Mouse (Mus musculus) MEL (cell line): ENCODE data around the gene Cdca5. TPM values are rescaled to one million over a fixed set of nuclear protein-coding genes. Genes with fewer than 3 reads are reported as not detected.

Source experiments
- DNase-seq: peaks from one replicate; pipeline ENCODE4 v3.0.0; 2011; ENCODE audit warnings: low read depth, low spot score
- H3K27ac ChIP-seq: 2 replicates; pipeline ENCODE4 v1.5.1; 2012; ENCODE audit warnings: low read depth, mild to moderate bottlenecking, control low read depth, low read length, moderate library complexity; ENCODE audit not compliant: control insufficient read depth
- H3K27me3 ChIP-seq, 2 experiments: fragments of 150-350 bp in 1 of 2; sonication (generic) in 1 of 2; 2 replicates each; pipeline ENCODE4 v1.6.1; 2012; ENCODE audit warnings: low read length in 2 of 2, mild to moderate bottlenecking in 2 of 2, improper control_type of control experiment in 1 of 2, moderate library complexity in 1 of 2; ENCODE audit not compliant: insufficient read depth in 2 of 2, control insufficient read depth in 1 of 2
- H3K36me3 ChIP-seq, 2 experiments: 2 replicates each; pipeline ENCODE4 v1.6.1; 2012 to 2014; ENCODE audit warnings: low read length in 2 of 2, improper control_type of control experiment in 1 of 2, inconsistent platforms in 1 of 2, mild to moderate bottlenecking in 1 of 2; ENCODE audit not compliant: insufficient read depth in 2 of 2, control insufficient read depth in 1 of 2
- H3K4me1 ChIP-seq, 2 experiments: fragments of 150-350 bp in 1 of 2; sonication (generic) in 1 of 2; 2 replicates each; pipeline ENCODE4 v1.6.1; 2012; ENCODE audit warnings: low read length in 2 of 2, improper control_type of control experiment in 1 of 2, mild to moderate bottlenecking in 1 of 2; ENCODE audit not compliant: insufficient read depth in 2 of 2, control insufficient read depth in 1 of 2
- H3K4me3 ChIP-seq, 2 experiments: fragments of 150-350 bp in 1 of 2; sonication (generic) in 1 of 2; 2 replicates each; pipeline ENCODE4 v1.5.1; 2012; ENCODE audit warnings: low read depth in 2 of 2, low read length in 2 of 2, mild to moderate bottlenecking in 2 of 2, moderate library complexity in 2 of 2, control low read depth in 1 of 2, improper control_type of control experiment in 1 of 2; ENCODE audit not compliant: control insufficient read depth in 1 of 2, insufficient read depth in 1 of 2
- H3K79me2 ChIP-seq: 2 replicates; pipeline ENCODE4 v1.6.1; 2012; ENCODE audit warnings: mild to moderate bottlenecking, low read length, moderate library complexity; ENCODE audit not compliant: control insufficient read depth, poor library complexity, insufficient read depth
- H3K9ac ChIP-seq: 2 replicates; pipeline ENCODE4 v1.6.1; 2012; ENCODE audit warnings: low read depth, mild to moderate bottlenecking, control low read depth, low read length, moderate library complexity; ENCODE audit not compliant: control insufficient read depth, poor library complexity, severe bottlenecking
- H3K9me3 ChIP-seq: fragments of 150-350 bp; sonication (generic); replicated peaks from 2 replicates; pipeline ENCODE4 v1.6.1; 2012; ENCODE audit warnings: mild to moderate bottlenecking, low read length, improper control_type of control experiment, moderate library complexity; ENCODE audit not compliant: insufficient read depth
- BHLHE40 ChIP-seq: IDR thresholded peaks from 2 replicates; pipeline ENCODE4 v1.6.1; 2012; ENCODE audit warnings: low read depth, mild to moderate bottlenecking, inconsistent platforms, low read length, improper control_type of control experiment, borderline replicate concordance
- CHD2 ChIP-seq: IDR thresholded peaks from 2 replicates; pipeline ENCODE4 v1.6.1; 2011; ENCODE audit warnings: low read length, improper control_type of control experiment
- ELF1 ChIP-seq: IDR thresholded peaks from 2 replicates; pipeline ENCODE4 v1.6.1; 2014; ENCODE audit warnings: low read depth, mild to moderate bottlenecking, inconsistent platforms, low read length, improper control_type of control experiment, moderate library complexity
- EP300 ChIP-seq, 2 experiments: IDR thresholded peaks; 2 replicates each; pipeline ENCODE4 v1.6.1; 2011; ENCODE audit warnings: improper control_type of control experiment in 2 of 2, low read length in 2 of 2, low read depth in 1 of 2, mild to moderate bottlenecking in 1 of 2
- ETS1 ChIP-seq: IDR thresholded peaks from 2 replicates; pipeline ENCODE4 v1.6.1; 2012; ENCODE audit warnings: low read depth, mild to moderate bottlenecking, inconsistent platforms, low read length, improper control_type of control experiment, moderate library complexity
- GABPA ChIP-seq: IDR thresholded peaks from 2 replicates; pipeline ENCODE4 v1.6.1; 2012; ENCODE audit warnings: low read depth, mild to moderate bottlenecking, inconsistent platforms, low read length, improper control_type of control experiment, moderate library complexity
- KAT2A ChIP-seq: conservative IDR thresholded peaks from 2 replicates; pipeline ENCODE4 v1.6.1; 2012; ENCODE audit warnings: low read depth, low read length, improper control_type of control experiment, inconsistent platforms
- MAX ChIP-seq: IDR thresholded peaks from 2 replicates; pipeline ENCODE4 v1.6.1; 2011; ENCODE audit warnings: low read length, improper control_type of control experiment
- MEF2A ChIP-seq: IDR thresholded peaks from 2 replicates; pipeline ENCODE4 v1.6.1; 2014; ENCODE audit warnings: low read depth, mild to moderate bottlenecking, inconsistent platforms, low read length, improper control_type of control experiment; ENCODE audit not compliant: poor library complexity, insufficient replicate concordance, severe bottlenecking; ENCODE audit errors: extremely low read depth
- MYC ChIP-seq: IDR thresholded peaks from 2 replicates; pipeline ENCODE4 v1.6.1; 2011; ENCODE audit warnings: low read depth, mild to moderate bottlenecking, low read length, improper control_type of control experiment, moderate library complexity
- POLR2AphosphoS5 ChIP-seq: IDR thresholded peaks from 2 replicates; pipeline ENCODE4 v1.6.1; 2012; ENCODE audit warnings: low read depth, borderline replicate concordance, mild to moderate bottlenecking, inconsistent platforms, low read length, moderate library complexity, mixed read lengths
- RCOR1 ChIP-seq: IDR thresholded peaks from 2 replicates; pipeline ENCODE4 v1.6.1; 2012; ENCODE audit warnings: low read depth, mild to moderate bottlenecking, inconsistent platforms, low read length, improper control_type of control experiment
- SIN3A ChIP-seq: IDR thresholded peaks from 2 replicates; pipeline ENCODE4 v1.6.1; 2012; ENCODE audit warnings: low read length, improper control_type of control experiment, inconsistent platforms
- SMC3 ChIP-seq: IDR thresholded peaks from 2 replicates; pipeline ENCODE4 v1.6.1; 2011; ENCODE audit warnings: low read depth, low read length, improper control_type of control experiment
- TAL1 ChIP-seq: IDR thresholded peaks from 2 replicates; pipeline ENCODE4 v1.6.1; 2012; ENCODE audit warnings: mild to moderate bottlenecking, inconsistent platforms, low read length, moderate library complexity, mixed read lengths
- TBP ChIP-seq: IDR thresholded peaks from 2 replicates; pipeline ENCODE4 v1.8.0; 2011; ENCODE audit warnings: low read depth, low read length, improper control_type of control experiment
- UBTF ChIP-seq: IDR thresholded peaks from 2 replicates; pipeline ENCODE4 v1.6.1; 2012; ENCODE audit warnings: low read depth, mild to moderate bottlenecking, inconsistent platforms, low read length, improper control_type of control experiment, moderate library complexity, borderline replicate concordance; ENCODE audit not compliant: insufficient read depth
- USF1 ChIP-seq: IDR thresholded peaks from 2 replicates; pipeline ENCODE4 v1.6.1; 2014; ENCODE audit warnings: low read depth, mild to moderate bottlenecking, inconsistent platforms, low read length, improper control_type of control experiment, moderate library complexity
- ZKSCAN1 ChIP-seq: IDR thresholded peaks from 2 replicates; pipeline ENCODE4 v1.6.1; 2012; ENCODE audit warnings: low read depth, mild to moderate bottlenecking, inconsistent platforms, low read length, improper control_type of control experiment, moderate library complexity
- ZMIZ1 ChIP-seq: IDR thresholded peaks from 2 replicates; pipeline ENCODE4 v1.6.1; 2012; ENCODE audit warnings: low read depth, mild to moderate bottlenecking, inconsistent platforms, low read length, improper control_type of control experiment, moderate library complexity
- polyA plus RNA-seq, 2 experiments: library from polyadenylated mRNA; stranded (reverse) in 1 of 2; unstranded in 1 of 2; fragments of >175 nt in 1 of 2; fragments of >200 nt in 1 of 2; gene quantifications; 2 replicates each; pipeline versions ENCODE4 v1.2.1 to v1.2.4; 2012; ENCODE audit warnings: low replicate concordance in 2 of 2, low read depth in 1 of 2; ENCODE audit not compliant: insufficient read length in 2 of 2, insufficient read depth in 1 of 2, missing spikeins in 1 of 2
- total RNA-seq: library from RNA; depleted of rRNA; stranded (reverse); fragments of 300-350 nt; gene quantifications from 2 replicates; pipeline ENCODE4 v1.2.3, GENCODE M21; 2012

Cdca5 gene
- total and polyA plus RNA-seq, 3 experiments, result 48.5 to 56.5 TPM; not detected in 1

- TF ChIP-seq CHD2, result no peak
- peak; percentile 62 for TF ChIP-seq ETS1
- no peak for TF ChIP-seq RCOR1
- TF ChIP-seq TAL1, result peak; percentile 8; the same call in 1 of the 2 replicates
- no peak for TF ChIP-seq ZKSCAN1
- no peak for TF ChIP-seq UBTF
- no peak for TF ChIP-seq SMC3
- TF ChIP-seq, all 39 proteins: peak for 10
These were observed 19.7 kb downstream of the Cdca5 start (continued) for GRCm38 (mm10) chr19:6104476-6104875.

- H3K9ac ChIP-seq, result 0 out of 2 replicates have a peak within 1 kb of the TSS, but pooled peaks have one; percentile 4
- no peak for DNase-seq
- H3K79me2 ChIP-seq, result no peaks in the 10 kb centered on the region
- no peak within 1 kb of the TSS for H3K4me3 ChIP-seq
- TF ChIP-seq POLR2AphosphoS5, result no peak
- TF ChIP-seq ZMIZ1, result no peak
- no peak for TF ChIP-seq ELF1
- no peak for TF ChIP-seq CHD2
- no peak for TF ChIP-seq ZKSCAN1
- no peak for TF ChIP-seq GABPA
- TF ChIP-seq SIN3A, result no peak
- TF ChIP-seq MAX, result no peak
- TF ChIP-seq RCOR1, result no peak
- TF ChIP-seq MYC, result no peak
- TF ChIP-seq, all 39 proteins: peak for 0
- Histone ChIP-seq H3K27me3 (no peaks in the 10 kb centered on the region), H3K36me3 (peaks cover 0 to 32% of the 10 kb centered on the region in 2 experiments; a peak in 2 of 4 replicates), H3K4me1 (peaks cover 24 to 33% of the 10 kb centered on the region in 2 experiments), H3K27ac (peak within 1 kb of the TSS; percentile 82), H3K9me3 (no peaks in the 10 kb centered on the region)
These were observed 20.8 kb downstream of the Cdca5 start, which contains the start of gene Naaladl1 for GRCm38 (mm10) chr19:6105586-6105985. Gene Naaladl1, plus strand, starts transcription at chr19:6105782.

GRCm38 (mm10) chr19:6113116-6113515 is 28.3 kb downstream of the Cdca5 start:
- Histone ChIP-seq H3K9me3 (no peaks in the 10 kb centered on the region), H3K4me3 (no peak overlapping the region), H3K27ac (no peak overlapping the region), H3K4me1 (peaks cover 2 to 10% of the 10 kb centered on the region in 2 experiments; a peak in 2 of 4 replicates), H3K36me3 (peaks cover 0 to 10% of the 10 kb centered on the region in 2 experiments; a peak in 2 of 4 replicates), H3K27me3 (no peaks in the 10 kb centered on the region), H3K9ac (no peak overlapping the region), H3K79me2 (peaks cover 20% of the 10 kb centered on the region)
- no peak for DNase-seq
- TF ChIP-seq MAX (no peak), BHLHE40 (no peak), SIN3A (no peak), ELF1 (no peak), TBP (no peak), USF1 (no peak), EP300 (IDR thresholded peaks at IDR 0.05; ENCODE audit: low read depth in 1 of 2, low read length in 2 of 2) (no peak), GABPA (no peak), KAT2A (no peak), MEF2A (no peak), RCOR1 (no peak), ZMIZ1 (no peak)
